Mouse (Mus musculus) lung, adult 2 months (tissue): ENCODE results near the gene Atp6v1e1. TPM values are rescaled to one million over a fixed set of nuclear protein-coding genes. Genes with fewer than 3 reads are reported as not detected.

Experiments used
- DNase-seq: peaks from one replicate; pipeline ENCODE4 v3.0.0; 2022
- H3K4me1 ChIP-seq: fragments of 200-500 bp; 2 replicates; pipeline ENCODE4 v1.6.1; 2011; ENCODE audit warnings: low read length; ENCODE audit not compliant: control insufficient read depth, insufficient read depth
- H3K4me3 ChIP-seq: fragments of 200-500 bp; replicated peaks from 2 replicates; pipeline ENCODE3; 2011; ENCODE audit warnings: low read depth, mild to moderate bottlenecking, control low read depth, low read length; ENCODE audit errors: extremely low read depth
- CTCF ChIP-seq: fragments of 200-500 bp; IDR thresholded peaks from 2 replicates; pipeline ENCODE4 v1.5.1; 2011; ENCODE audit warnings: mild to moderate bottlenecking, low read length, control low read depth; ENCODE audit not compliant: insufficient read depth
- POLR2A ChIP-seq: fragments of 200-500 bp; IDR thresholded peaks from 2 replicates; pipeline ENCODE4 v1.6.1; 2011; ENCODE audit warnings: low read depth, mild to moderate bottlenecking, control low read depth, low read length, borderline replicate concordance; ENCODE audit errors: extremely low read depth
- WGBS: fragments of 180-500 bp; shearing (Covaris S2); methylation state at CpG from one replicate; pipeline ENCODE4 v1.1.7; 2018; 5-methylcytosine and 5-hydroxymethylcytosine counted together
- polyA plus RNA-seq: library from polyadenylated mRNA; depleted of rRNA; stranded (reverse); fragments of >200 nt; gene quantifications from 2 replicates; pipeline ENCODE4 v1.2.3, GENCODE M21; 2012

The Atp6v1e1 gene
- polyA plus RNA-seq, 1 experiment = 161 TPM

- TF ChIP-seq CTCF (no peak), POLR2A (no peak)
Observed at GRCm38 (mm10) chr6:120836389-120837151, 14.0 kb upstream of the Atp6v1e1 start.

GRCm38 (mm10) chr6:120835474-120836374 lies 13.1 kb upstream of the Atp6v1e1 start, which contains the start of gene Bcl2l13:
Bcl2l13 (plus strand) TSS chr6:120836212.
- DNase-seq = peak; percentile 100
- Histone ChIP-seq H3K4me1 (peaks cover 4% of the 10 kb centered on the region; the same call in 1 of the 2 replicates), H3K4me3 (peak within 1 kb of the TSS; percentile 98)
- TF ChIP-seq POLR2A = peak; percentile 82; the same call in 1 of the 2 replicates
- TF ChIP-seq CTCF = peak; percentile 57
- 2% methylated on average over 40 of the region's 40 CpGs for WGBS

More at GRCm38 (mm10) chr6:120836389-120837151, 14.0 kb upstream of the Atp6v1e1 start:
- 3% methylated on average over 37 of the region's 37 CpGs for WGBS
- Histone ChIP-seq H3K4me3 (peak overlapping the region; percentile 98), H3K4me1 (peaks cover 4% of the 10 kb centered on the region; the same call in 1 of the 2 replicates)
- DNase-seq = no peak

GRCm38 (mm10) chr6:120834766-120835321 lies 12.3 kb upstream of the Atp6v1e1 start:
- no peak overlapping the region for H3K4me3 ChIP-seq
- peaks cover 4% of the 10 kb centered on the region; the same call in 1 of the 2 replicates for H3K4me1 ChIP-seq
- 68% methylated on average over 4 of the region's 4 CpGs for WGBS
- no peak for DNase-seq
- no peak for TF ChIP-seq CTCF
- TF ChIP-seq POLR2A = no peak

GRCm38 (mm10) chr6:120832097-120832496 lies 9.5 kb upstream of the Atp6v1e1 start:
- no peak overlapping the region for H3K4me3 ChIP-seq
- H3K4me1 ChIP-seq = peaks cover 4% of the 10 kb centered on the region; the same call in 1 of the 2 replicates
- WGBS = 67% methylated on average over 4 of the region's 4 CpGs
- TF ChIP-seq CTCF = no peak
- no peak for TF ChIP-seq POLR2A
- DNase-seq = no peak

GRCm38 (mm10) chr6:120830866-120831608 lies 8.4 kb upstream of the Atp6v1e1 start:
- TF ChIP-seq POLR2A = no peak
- no peak for TF ChIP-seq CTCF
- H3K4me1 ChIP-seq = peaks cover 4% of the 10 kb centered on the region; the same call in 1 of the 2 replicates
- H3K4me3 ChIP-seq = no peak overlapping the region
- WGBS = 64% methylated on average over 4 of the region's 4 CpGs
- DNase-seq = no peak

GRCm38 (mm10) chr6:120830056-120830455 lies 7.5 kb upstream of the Atp6v1e1 start:
- Histone ChIP-seq H3K4me3 (no peak overlapping the region), H3K4me1 (no peaks in the 10 kb centered on the region; the same call in 1 of the 2 replicates)
- no peak for DNase-seq
- no peak for TF ChIP-seq POLR2A
- TF ChIP-seq CTCF = no peak
- 67% methylated on average over 1 of the region's 1 CpGs for WGBS

GRCm38 (mm10) chr6:120822937-120823614 lies 483 bp upstream of the Atp6v1e1 start:
- TF ChIP-seq POLR2A = no peak
- TF ChIP-seq CTCF = no peak
- 47% methylated on average over 10 of the region's 10 CpGs for WGBS
- no peak for DNase-seq
- Histone ChIP-seq H3K4me3 (no peak overlapping the region), H3K4me1 (peaks cover 5% of the 10 kb centered on the region)

GRCm38 (mm10) chr6:120821715-120822114 lies 878 bp downstream of the Atp6v1e1 start:
- H3K4me3 ChIP-seq = peak overlapping the region; percentile 98
- no peak for TF ChIP-seq CTCF
- TF ChIP-seq POLR2A = no peak
- DNase-seq = no peak
- H3K4me1 ChIP-seq = peaks cover 5% of the 10 kb centered on the region
- 35% methylated on average over 5 of the region's 5 CpGs for WGBS

GRCm38 (mm10) chr6:120820941-120821340 lies 1.7 kb downstream of the Atp6v1e1 start:
- no peak overlapping the region for H3K4me3 ChIP-seq
- DNase-seq = no peak
- WGBS = 90% methylated on average over 1 of the region's 1 CpGs
- H3K4me1 ChIP-seq = peaks cover 5% of the 10 kb centered on the region
- no peak for TF ChIP-seq POLR2A
- TF ChIP-seq CTCF = no peak
